Mouse (Mus musculus) heart, postnatal 14 days (tissue): ENCODE data around the gene Aqp1. TPM values are rescaled to one million over a fixed set of nuclear protein-coding genes. Genes with fewer than 3 reads are reported as not detected.

ENCODE experiments used
- DNase-seq, 2 experiments: peaks; one replicate each; pipeline ENCODE4 v3.0.0; 2021 to 2022
- intact Hi-C: fragments of 180-260 bp; cut with DNase I; formaldehyde crosslinking; loops from one replicate; pipeline ENCODE4 v1.15.1; 2025
- total RNA-seq, 2 experiments: library from RNA; stranded (reverse); gene quantifications; 2 replicates each; pipeline ENCODE4 v1.2.3; 2021

Gene Aqp1
- total RNA-seq, 2 experiments from 2014 or later, result 397 to 446 TPM

DNA sequence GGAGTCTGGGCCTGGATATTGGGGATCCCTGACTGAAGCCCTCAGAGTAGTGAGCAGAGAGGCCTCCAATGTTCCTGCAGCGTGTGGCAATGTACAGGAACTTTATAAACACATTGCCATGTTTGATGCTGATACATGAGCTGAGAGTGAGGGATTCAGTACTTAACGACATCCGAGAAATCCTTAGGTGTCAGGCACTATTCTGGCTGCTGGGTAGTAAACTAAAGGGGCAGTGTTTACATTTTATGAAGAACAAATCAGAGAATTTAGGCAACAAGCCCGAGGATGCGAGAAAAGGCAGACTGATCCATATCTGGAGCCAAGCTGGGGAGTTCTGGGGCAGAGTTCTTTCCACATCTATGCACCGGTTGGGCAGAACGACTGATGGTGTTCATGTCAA, 19.3 kb downstream of the Aqp1 start:
- intact Hi-C loops, result no loop called here
- DNase-seq, result no peak

DNA sequence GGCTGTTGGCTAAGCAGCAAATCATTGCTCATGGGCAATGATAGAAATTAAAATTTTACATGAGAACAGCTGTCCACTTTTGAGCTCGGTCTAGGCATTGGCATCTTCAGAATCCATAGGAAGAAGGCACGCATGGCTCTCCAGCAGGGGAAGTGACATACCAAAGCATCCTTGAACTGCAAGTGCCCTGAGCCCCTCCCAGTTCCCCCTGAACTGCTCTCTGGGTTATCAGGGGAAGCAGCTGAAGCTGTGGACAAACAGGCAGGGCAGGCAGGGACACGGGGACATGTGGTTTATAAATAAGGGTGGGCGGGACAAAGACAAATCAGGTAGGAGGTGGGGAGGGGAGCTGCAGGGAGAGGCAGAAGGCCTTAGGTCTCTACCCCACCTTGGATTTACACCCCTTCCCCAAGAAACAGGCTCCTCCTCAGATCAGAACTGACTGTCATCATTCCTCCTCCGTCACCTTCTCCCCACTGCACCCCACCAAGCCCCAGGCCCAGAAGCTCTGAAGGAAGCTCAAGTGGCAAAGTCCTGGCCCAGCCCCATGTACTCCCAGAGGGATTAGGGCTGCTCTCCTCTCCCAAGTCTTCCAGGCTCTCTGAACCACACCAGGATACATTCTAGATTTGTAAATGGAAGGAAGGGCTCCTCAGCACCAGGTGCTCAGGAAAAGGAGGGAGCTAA, 19.9 kb downstream of the Aqp1 start:
- intact Hi-C loops, result no loop called here
- DNase-seq, result peak in 1 of 2 experiments; percentile 34

DNA sequence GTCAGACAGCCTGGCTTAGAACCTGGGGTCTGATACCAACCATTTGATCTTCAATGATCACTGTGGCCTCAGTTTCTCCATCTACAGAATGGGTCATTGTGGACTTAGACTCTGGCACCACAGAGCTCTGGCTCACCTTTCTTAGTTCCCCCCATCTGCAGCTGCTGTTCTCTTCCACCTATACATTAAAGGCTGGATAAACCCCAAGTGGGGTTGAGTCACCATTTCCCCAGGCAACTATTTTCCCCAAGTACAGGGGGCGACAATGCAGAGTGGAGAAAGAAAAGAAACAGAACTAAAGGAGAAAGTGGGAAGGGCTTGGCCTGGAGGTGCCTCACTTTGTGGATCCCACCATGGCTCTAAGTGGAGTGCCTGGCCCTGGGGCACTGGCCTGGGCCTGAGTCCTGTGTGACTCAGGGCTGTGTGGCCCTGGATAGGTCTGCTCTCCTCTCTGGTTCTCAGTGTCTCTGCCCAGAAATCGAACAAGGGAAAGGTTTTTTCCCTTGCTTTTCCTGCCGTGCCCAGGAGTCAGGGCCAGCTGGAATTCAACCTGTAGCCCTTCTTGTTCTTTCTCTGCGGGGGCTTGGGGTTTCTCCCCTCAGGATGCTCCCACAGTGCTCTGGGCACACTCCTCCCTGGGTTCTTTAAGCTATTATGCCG, 20.9 kb downstream of the Aqp1 start:
- no peak for DNase-seq
- intact Hi-C loops, result no loop called here

DNA sequence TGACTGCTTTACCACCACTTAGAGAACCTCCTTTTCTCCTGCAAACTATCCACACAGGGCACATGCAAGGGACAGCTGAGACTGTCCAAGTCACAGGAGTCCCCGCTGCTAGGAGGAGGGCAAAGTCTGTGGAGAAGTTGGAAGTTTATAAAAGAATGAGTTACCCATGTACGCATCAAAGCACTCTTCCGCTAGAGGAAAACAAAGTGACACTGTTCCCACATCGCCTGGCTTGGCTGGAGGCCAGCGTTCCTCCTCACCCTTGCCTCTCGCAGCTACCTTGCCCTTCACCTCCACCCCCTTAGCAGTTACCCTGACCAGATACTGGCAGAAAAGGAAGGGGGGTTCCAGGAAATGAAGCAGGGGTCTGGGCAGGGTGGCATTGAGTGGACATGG, 21.4 kb downstream of the Aqp1 start:
- no peak for DNase-seq
- intact Hi-C loops, result no loop called here

DNA sequence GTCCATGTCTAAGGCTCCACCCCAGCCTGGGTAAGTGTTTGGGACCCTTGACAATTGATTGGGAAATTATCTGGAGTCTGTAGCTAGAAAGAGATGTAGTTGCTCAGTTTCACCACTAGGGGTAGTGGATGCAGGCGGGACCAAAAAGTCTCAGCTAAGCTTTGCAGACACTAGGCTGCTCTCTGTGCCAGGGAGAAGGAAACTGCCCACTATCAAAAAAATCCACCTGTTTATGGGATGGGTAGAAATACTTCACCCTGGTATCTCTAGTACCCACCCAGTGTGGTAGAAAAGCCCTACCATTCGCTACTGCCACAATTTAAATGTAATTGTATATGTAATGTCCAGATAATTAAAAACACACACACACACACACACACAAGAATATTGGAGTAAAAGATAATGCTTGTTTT, 22.5 kb downstream of the Aqp1 start:
- DNase-seq, result no peak
- intact Hi-C loops, result no loop called here

DNA sequence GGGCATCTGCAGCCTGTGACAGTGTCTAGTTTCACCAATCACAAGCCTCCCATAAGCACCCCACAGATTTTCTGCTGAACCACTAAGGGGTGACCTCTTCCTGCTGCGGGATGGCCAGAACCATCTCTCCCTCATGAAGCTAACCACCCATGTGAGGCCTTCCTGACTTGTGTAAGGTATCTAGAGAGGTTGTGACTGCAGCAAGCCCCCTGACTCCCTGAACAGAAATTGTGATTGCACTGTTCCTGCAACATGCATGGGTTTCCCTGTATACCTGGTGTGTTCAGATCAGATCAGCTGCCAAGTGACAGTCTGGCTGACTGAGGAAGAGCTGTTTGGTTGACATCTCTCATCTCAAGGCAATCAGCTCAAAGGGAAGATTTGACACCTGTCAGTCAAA, 26.4 kb downstream of the Aqp1 start:
- intact Hi-C loops, result no loop called here
- no peak for DNase-seq

DNA sequence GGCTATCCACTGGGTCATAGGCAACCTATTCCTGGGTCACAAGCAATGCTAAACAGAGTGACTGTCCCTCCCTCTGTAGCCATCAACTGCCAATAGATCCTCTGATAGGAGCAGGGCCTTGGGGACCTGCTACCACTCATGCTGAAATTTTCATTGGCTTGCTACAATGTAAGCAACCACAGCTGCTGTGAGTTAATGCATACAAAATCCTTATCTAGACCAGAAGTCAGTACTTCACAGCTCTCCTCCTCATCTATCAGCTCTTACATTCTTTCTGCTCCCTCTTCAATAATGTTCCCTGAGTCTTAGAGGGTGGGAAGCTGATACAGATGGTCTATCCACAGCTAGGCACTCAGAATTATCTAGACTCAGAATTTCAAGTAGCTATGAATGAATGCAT, 30.9 kb downstream of the Aqp1 start:
- no peak for DNase-seq
- intact Hi-C loops, result no loop called here

DNA sequence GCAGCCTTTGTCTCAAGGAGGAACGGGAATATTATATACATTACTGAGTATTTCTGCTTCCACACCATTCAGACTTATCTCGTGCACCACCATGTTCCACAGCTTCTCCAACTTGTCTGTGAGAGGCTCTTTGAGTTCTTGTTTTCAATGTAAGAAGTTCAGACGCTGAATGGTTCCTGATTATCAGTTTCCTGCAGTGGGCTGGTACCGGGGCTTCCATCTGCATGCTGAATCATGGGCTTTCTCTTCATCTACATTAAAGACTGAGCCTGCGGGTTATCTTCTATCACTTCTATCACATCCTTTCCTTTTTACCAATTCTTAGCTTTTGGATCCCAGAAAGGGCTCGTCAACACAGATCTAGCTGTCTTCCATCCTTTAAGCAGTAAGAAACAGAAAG, 34.6 kb downstream of the Aqp1 start:
- no peak for DNase-seq
- intact Hi-C loops, result no loop called here

DNA sequence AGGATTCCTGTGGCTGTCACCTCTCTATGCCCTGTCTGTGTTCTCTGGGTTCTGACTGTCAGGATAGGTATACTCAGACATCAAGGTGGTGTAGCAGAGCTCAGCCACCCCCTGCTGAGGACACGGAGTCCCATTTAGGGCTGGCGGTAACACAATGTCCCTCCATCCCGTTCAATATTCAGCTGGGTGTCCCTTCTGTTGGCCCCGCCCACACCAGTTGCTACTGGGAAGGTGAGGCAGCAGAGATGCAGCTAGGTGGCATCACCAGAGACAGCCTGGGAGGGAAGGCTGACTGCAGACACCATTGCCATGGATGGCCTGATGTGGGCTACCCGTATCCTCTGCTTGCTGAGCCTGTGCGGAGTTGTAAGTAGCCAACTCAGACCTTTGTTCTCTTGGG, 39.8 kb downstream of the Aqp1 start, which contains the start of gene Ghrhr:
Gene Ghrhr (plus strand): TSS at position 220 of the 400 bp plus-strand sequence.
- no peak for DNase-seq
- intact Hi-C loops, result no loop called here

DNA sequence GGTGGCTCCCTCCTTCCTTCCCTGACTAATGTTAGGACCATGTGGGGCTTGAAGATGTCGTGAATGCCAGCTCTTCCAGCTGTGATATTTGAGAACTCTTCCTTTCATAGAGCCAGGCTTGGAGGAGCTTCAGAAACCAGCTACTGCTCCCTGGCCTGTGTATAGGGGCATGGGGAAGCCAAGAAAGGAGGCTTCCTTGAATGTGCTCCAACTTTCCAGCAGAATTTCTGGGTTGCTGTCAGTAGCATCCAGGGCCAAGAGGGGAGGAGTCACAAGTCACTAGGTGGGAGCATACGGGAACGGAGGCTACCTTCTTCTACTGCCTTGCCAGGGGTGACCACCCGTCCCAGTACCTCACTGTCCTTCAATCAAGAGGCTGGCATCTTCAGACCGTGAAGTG, 40.3 kb downstream of the Aqp1 start:
- intact Hi-C loops, result no loop called here
- DNase-seq, result no peak

DNA sequence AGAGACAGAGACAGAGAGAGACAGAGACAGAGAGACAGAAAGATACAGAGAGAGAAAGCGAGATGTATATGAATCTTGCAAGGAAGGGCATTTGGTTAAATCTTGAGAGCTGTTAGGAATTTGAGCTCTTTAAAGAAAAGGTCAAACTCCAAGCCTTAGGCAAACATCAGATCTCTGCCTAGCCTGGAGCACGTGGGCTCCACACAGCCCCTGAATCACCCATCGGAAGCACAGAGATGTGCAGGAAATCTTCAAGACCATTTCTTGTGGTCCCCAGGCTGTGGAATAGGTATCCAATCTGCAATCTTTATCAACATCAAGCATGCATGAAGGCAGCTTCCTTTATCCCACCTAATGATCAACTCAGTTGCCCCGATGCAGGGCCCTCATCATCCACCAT, 41.2 kb downstream of the Aqp1 start:
- no peak for DNase-seq
- intact Hi-C loops, result no loop called here

DNA sequence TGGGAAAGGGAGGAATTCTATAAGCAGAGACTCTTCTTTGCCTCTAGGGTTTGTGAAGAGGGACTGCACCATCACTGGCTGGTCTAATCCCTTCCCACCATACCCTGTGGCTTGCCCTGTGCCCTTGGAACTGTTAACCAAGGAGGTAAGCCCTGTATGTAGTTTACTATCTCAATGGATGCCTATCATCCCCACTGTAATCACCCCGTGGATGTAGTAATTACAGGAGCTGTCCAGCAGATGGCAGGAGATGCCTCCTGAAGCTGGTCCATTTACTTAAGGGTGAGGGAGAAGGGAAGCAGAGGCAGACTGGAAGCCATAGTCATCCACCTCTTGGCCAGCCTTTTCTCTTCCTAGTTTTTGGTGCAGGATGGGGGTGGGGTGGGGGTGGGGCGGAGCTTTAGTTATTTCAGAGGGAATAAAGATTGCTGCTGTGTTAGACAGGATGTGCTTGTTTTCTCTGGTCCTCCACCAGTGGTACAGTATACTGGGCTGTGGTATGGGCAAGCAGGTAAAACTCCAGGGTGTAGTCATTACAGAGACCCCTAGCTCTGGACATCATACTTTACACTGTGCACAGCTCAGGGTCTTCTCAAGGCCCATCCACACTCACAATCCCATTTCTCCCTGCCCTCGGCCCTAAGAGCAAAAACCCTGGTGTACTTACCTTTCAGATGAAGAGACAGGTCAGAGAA, 43.6 kb downstream of the Aqp1 start:
- DNase-seq, result peak; percentile 46 to 62
- intact Hi-C loops, result no loop called here

DNA sequence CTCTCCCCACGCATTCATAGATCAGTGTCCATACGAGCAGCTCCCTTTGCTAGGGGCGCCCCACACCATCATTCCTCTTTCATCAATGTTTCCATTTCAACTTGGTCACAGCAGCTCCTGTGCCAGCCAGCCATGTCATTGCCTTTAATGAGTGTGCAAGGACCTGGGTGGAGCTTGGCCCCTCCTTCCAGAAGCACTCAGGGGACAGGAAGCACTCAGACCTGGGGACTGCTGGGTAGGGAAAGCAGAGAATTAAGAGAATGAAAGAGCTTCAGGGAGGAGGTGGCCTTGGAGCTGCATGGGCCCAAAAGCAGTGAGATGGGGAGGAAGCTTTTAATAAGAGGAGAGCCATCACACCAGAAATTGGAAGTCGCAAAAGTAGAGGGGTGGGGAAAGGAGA, 45.7 kb downstream of the Aqp1 start:
- no peak for DNase-seq
- intact Hi-C loops, result no loop called here

DNA sequence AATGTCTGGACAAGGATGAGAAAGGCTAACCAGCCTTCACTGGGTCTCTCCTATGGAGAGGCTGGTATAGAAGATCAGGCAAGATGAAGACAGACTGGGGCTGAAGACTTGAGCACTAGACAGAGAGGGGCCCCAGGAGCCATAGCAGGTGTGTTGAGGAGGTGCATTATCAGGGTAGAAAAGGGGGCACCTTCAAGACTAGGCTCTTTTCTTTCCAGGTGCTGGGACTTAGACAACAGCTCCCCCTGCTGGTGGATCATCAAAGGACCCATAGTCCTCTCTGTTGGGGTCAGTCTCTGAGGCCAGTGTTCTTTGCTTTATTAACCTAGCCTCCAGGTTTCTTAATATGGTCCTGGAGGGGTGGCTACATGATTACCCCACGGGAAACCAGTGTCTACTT, 47.7 kb downstream of the Aqp1 start:
- intact Hi-C loops, result loop anchor here (1.0 kb wide), 1 partner anchor 151 kb away; no protein-coding TSS in a partner anchor
- peak; percentile 70 to 84 for DNase-seq

DNA sequence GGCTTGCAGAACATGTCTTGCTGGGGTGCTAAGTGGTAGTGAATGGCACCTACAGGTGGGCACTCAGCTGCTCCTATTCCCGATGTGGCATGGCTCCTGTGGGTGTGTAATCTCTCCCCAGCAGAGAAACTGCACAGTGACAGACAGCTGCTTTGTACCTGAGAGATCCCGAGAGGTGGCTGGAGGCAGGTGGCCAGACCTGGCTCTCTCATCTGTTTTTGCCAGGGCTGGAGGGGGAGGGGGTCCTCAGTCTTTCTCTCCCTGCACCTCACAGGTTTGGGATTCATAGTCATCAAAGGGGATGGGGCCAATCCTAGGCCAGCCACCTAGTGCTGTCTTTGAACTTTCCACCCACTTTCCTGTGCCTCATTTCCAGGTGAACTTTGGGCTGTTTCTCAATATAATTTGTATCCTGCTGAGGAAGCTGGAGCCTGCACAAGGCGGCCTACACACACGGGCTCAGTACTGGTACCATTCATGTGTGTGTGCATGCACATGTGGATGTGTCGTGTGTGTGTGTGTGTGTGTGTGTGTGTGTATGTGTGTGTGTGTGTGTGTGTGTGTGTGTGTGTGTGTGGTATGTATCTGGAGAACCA, 48.2 kb downstream of the Aqp1 start:
- no peak for DNase-seq

DNA sequence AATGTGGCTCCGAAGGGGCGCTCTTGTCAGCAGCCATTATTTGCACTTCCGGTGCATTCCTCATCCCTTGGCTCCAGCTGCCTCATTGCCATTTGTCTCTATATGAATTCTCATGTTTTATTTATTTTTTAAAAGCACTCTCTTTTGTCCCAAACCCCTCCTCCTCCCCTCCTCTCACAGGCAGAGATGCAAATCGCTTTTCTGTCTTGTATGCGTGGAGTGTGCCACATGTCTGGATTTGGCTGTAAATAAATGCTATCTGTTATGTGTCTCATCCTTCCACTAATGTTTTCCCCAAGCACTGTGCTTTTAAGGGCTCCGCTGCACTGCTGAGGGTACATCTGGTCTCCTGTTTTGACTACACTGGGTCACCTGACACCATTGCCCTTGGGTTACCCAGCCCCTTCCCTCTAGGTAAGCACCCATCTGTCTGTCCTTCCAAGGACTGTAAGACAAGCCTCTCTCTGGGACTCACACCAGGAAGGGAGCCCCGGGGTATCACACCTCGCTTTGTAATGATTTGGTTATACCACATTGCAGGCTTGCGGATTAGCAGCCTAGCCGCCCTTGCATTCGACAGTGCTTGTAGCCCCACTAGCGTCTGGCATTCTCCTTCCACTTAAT, 52.4 kb downstream of the Aqp1 start:
- DNase-seq, result no peak
- intact Hi-C loops, result no loop called here

More for the DNA sequence above, 48.2 kb downstream of the Aqp1 start:
- intact Hi-C loops, result no loop called here

DNA sequence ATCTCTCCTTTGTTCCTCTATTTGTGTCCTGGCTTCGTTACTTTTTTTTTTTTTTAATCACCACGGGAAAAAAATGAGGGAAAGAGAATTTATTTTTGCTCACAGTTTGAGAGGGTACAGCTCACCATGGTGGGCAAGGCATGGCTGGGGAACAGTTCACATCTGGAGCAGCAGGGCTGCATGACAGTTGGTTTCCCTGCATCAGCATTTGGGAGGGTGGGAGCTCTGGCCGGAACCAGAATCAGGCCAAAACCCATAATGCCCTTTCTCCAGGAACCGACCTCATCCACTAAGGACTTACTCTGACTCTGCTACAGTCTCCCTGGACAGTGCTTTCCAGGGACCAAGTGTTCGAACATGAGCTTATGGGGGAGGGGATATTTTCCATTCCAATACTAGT, 53.1 kb downstream of the Aqp1 start:
- no peak for DNase-seq
- intact Hi-C loops, result no loop called here

DNA sequence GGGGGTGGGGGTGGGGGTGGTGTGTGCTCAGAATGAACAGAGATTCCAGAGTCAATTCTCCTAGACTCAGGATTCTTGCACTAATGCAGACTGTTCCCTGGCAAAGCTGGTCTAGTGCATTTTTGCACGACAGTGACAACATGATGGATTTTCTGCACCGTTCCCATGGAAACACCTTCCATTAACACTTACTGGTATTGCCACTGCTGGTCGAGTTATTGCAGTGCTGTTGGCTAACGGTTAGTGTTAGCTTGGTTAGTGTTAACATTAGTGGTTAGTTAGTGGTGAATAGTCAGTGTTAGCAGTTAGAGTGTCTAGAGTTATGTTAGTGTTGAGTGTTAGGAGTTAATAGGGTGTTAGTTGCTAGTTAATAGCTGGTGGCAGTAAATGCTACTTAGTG, 55.6 kb downstream of the Aqp1 start:
- intact Hi-C loops, result loop anchor here (1.0 to 10.0 kb wide), 4 partner anchors 70 to 553 kb away; no protein-coding TSS in a partner anchor
- DNase-seq, result no peak

DNA sequence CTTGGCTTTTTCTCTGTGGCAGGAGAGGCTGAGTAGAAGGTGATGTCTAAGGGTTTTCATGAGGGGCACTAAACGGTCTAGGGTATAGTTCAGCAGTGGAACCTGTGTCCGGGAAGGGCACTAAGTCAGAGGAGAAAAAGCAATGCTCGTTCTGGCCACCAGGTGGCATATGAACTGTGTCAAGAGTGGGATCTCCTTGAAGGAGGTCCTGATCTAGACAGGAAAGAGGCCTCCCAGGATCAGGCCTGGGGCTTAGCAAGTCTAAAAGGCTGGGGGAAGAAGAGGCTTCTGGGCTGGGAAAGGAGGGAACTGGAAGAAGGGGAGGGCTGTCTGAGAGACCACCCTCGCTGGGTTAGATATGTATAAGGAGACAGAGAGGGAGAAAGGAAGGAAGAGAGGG, 56.2 kb downstream of the Aqp1 start:
- peak; percentile 79 to 90 for DNase-seq
- intact Hi-C loops, result loop anchor here (1.0 to 10.0 kb wide), 4 partner anchors 70 to 552 kb away; no protein-coding TSS in a partner anchor

DNA sequence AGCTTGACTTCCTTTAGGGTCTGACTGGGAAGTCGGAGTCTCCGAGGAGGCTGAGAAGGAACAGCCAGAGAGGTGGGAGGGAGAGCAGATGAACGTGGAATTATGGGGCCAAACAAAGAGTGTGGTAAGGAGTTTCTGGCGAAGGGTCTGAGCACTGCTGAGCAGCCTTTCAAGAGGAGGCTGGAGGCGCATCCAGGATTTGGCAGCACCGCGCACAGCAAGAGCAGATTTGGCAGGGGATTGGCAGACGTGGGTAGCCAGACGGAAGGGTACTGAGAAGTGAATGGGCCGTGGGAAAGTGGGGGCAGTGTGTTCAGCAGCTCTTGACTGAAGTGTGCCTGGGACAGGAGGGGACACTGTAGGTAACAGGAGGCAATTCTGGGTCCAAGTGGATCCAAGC, 58.6 kb downstream of the Aqp1 start:
- no peak for DNase-seq
- intact Hi-C loops, result loop anchor here (5.0 to 10.0 kb wide), 2 partner anchors 67 to 550 kb away; no protein-coding TSS in a partner anchor

DNA sequence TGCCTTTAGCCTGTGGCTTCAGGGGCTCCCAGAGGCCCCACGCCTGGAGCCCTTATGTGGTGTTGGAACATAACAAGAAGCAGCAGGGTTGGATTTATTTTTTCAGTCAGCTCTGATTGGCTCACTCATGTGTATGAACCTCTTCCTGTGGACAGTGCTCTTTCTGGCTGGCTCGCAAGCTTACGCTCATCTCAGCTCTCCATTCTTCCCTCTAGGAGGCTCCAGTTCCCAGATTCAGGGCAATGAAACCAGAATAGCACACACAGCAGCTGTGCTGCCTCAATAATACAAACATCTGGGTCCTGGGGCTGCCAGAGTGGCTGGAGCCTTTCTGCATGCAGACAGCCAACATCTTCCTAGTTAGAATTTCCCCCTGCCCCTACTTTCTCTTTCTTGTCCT, 59.9 kb downstream of the Aqp1 start:
- intact Hi-C loops, result loop anchor here (10.0 kb wide), 1 partner anchor 549 kb away; no protein-coding TSS in a partner anchor
- DNase-seq, result peak; percentile 52 to 58
